Mouse (Mus musculus) liver, postnatal 0 days (tissue): ENCODE results near the gene Commd7. TPM values are rescaled to one million over a fixed set of nuclear protein-coding genes. Genes with fewer than 3 reads are reported as not detected.
A peak's percentile ranks its signal among the peaks of the same experiment; 100 is the strongest.

Experiments used
- ATAC-seq: fragments of 200-750 bp; cut with Nextera tagmentation; 2 replicates; pipeline ENCODE4 v1.8.0; 2017; ENCODE audit warnings: mild to moderate bottlenecking, moderate library complexity
- DNase-seq: peaks from one replicate; pipeline ENCODE4 v3.0.0-alpha.2; 2016
- H3K27ac ChIP-seq: fragments of 300-500 bp; sonication (generic); 2 replicates; pipeline ENCODE4 v1.5.1; 2014; ENCODE audit warnings: antibody characterized with exemption, moderate library complexity, mild to moderate bottlenecking, low read depth
- H3K27me3 ChIP-seq: fragments of 300-500 bp; sonication (generic); 2 replicates; pipeline ENCODE4 v1.6.1; 2014; ENCODE audit warnings: low read length, control low read depth, mixed read lengths; ENCODE audit not compliant: insufficient read depth
- H3K36me3 ChIP-seq: fragments of 300-500 bp; sonication (generic); replicated peaks from 2 replicates; pipeline ENCODE4 v1.6.1; 2014; ENCODE audit warnings: mild to moderate bottlenecking, control low read depth, low read length, moderate library complexity, mixed read lengths; ENCODE audit not compliant: insufficient read depth
- H3K4me1 ChIP-seq: fragments of 300-500 bp; sonication (generic); 2 replicates; pipeline ENCODE4 v1.6.1; 2014; ENCODE audit warnings: antibody characterized with exemption, mild to moderate bottlenecking, control low read depth; ENCODE audit not compliant: insufficient read depth
- H3K4me2 ChIP-seq: fragments of 300-500 bp; sonication (generic); 2 replicates; pipeline ENCODE4 v1.6.1; 2014; ENCODE audit warnings: low read depth, mild to moderate bottlenecking, low read length, moderate library complexity, mixed read lengths
- H3K4me3 ChIP-seq: fragments of 300-500 bp; sonication (generic); 2 replicates; pipeline ENCODE4 v1.5.1; 2014; ENCODE audit warnings: low read depth, low read length
- H3K9ac ChIP-seq: fragments of 300-500 bp; sonication (generic); replicated peaks from 2 replicates; pipeline ENCODE4 v1.6.1; 2014; ENCODE audit warnings: mild to moderate bottlenecking, moderate library complexity
- H3K9me3 ChIP-seq: fragments of 300-500 bp; sonication (generic); 2 replicates; pipeline ENCODE4 v1.6.1; 2016; ENCODE audit warnings: mild to moderate bottlenecking, control low read depth, low read length, mixed read lengths
- CTCF ChIP-seq: sonication (generic); IDR thresholded peaks from 2 replicates; pipeline ENCODE4 v1.5.1; 2016; ENCODE audit warnings: antibody characterized with exemption, low read depth
- EP300 ChIP-seq: IDR thresholded peaks from 2 replicates; pipeline ENCODE4 v1.6.1; 2016; ENCODE audit warnings: antibody characterized with exemption, low read depth, mild to moderate bottlenecking
- WGBS: fragments of 180-500 bp; shearing (Covaris S2); extraction: QIAGEN DNeasy Blood & Tissue Kit; methylation state at CpG from one replicate; pipeline ENCODE4 v1.1.7; 2014; ENCODE audit not compliant: insufficient replicate concordance; 5-methylcytosine and 5-hydroxymethylcytosine counted together
- polyA plus RNA-seq: library from polyadenylated mRNA; unstranded; fragments of >200 nt; fragmentation: Nextera tagmentation; extraction: Ambion mirVana; gene quantifications from 2 replicates; pipeline ENCODE4 v1.2.1, GENCODE M21; 2015

The Commd7 gene
- polyA plus RNA-seq, 1 experiment from 2014 or later: 32.9 TPM

- no peak overlapping the region for H3K4me3 ChIP-seq
- H3K9me3 ChIP-seq: no peaks in the 10 kb centered on the region
- DNase-seq (peak; percentile 71), ATAC-seq (peak; percentile 82)
- peak overlapping the region; percentile 70 for H3K27ac ChIP-seq
- H3K27me3 ChIP-seq: no peaks in the 10 kb centered on the region
- peak overlapping the region; percentile 17 for H3K9ac ChIP-seq
- peak; percentile 62 for TF ChIP-seq EP300
- TF ChIP-seq CTCF: no peak
- no peaks in the 10 kb centered on the region for H3K36me3 ChIP-seq
- peak overlapping the region; percentile 36 for H3K4me2 ChIP-seq
- WGBS: 38% methylated on average over 13 of the region's 13 CpGs
- peaks cover 37% of the 10 kb centered on the region for H3K4me1 ChIP-seq
Measured at GRCm38 (mm10) chr2:153607870-153608515, 24.6 kb downstream of the Commd7 start.

GRCm38 (mm10) chr2:153606421-153606820 is 26.2 kb downstream of the Commd7 start:
- peak; percentile 53 for TF ChIP-seq CTCF
- no peak for TF ChIP-seq EP300

GRCm38 (mm10) chr2:153603724-153604123 is 28.9 kb downstream of the Commd7 start:
- peaks cover 23% of the 10 kb centered on the region for H3K4me1 ChIP-seq
- no peak overlapping the region for H3K9ac ChIP-seq
- ATAC-seq (no peak), DNase-seq (no peak)
- TF ChIP-seq CTCF: peak; percentile 59
- TF ChIP-seq EP300: no peak
- no peaks in the 10 kb centered on the region for H3K27me3 ChIP-seq
- no peaks in the 10 kb centered on the region for H3K9me3 ChIP-seq
- no peaks in the 10 kb centered on the region for H3K36me3 ChIP-seq
- H3K4me2 ChIP-seq: no peak overlapping the region
- H3K4me3 ChIP-seq: no peak overlapping the region
- WGBS: 39% methylated on average over 4 of the region's 4 CpGs
- no peak overlapping the region for H3K27ac ChIP-seq

More at GRCm38 (mm10) chr2:153606421-153606820, 26.2 kb downstream of the Commd7 start:
- Histone ChIP-seq H3K4me3 (no peak overlapping the region), H3K4me2 (no peak overlapping the region), H3K9me3 (no peaks in the 10 kb centered on the region), H3K9ac (no peak overlapping the region), H3K36me3 (no peaks in the 10 kb centered on the region), H3K4me1 (peaks cover 37% of the 10 kb centered on the region), H3K27ac (no peak overlapping the region), H3K27me3 (no peaks in the 10 kb centered on the region)
- DNase-seq (no peak), ATAC-seq (no peak)
- 64% methylated on average over 3 of the region's 3 CpGs for WGBS

GRCm38 (mm10) chr2:153600667-153601648 is 31.6 kb downstream of the Commd7 start:
- H3K27ac ChIP-seq: 0 out of 2 replicates have a peak overlapping the region, but pooled peaks have one; percentile 13
- H3K4me3 ChIP-seq: no peak overlapping the region
- TF ChIP-seq EP300 (no peak), CTCF (no peak)
- 54% methylated on average over 15 of the region's 16 CpGs for whole genome bisulfite sequencing
- no peaks in the 10 kb centered on the region for H3K27me3 ChIP-seq
- ATAC-seq (peak; percentile 66), DNase-seq (peak; percentile 79)
- H3K9me3 ChIP-seq: no peaks in the 10 kb centered on the region
- no peak overlapping the region for H3K9ac ChIP-seq
- no peaks in the 10 kb centered on the region for H3K36me3 ChIP-seq
- H3K4me2 ChIP-seq: peak overlapping the region; percentile 36; the same call in 1 of the 2 replicates
- H3K4me1 ChIP-seq: peaks cover 7% of the 10 kb centered on the region

- Histone ChIP-seq H3K9ac (no peak overlapping the region), H3K4me2 (no peak overlapping the region), H3K4me3 (no peak overlapping the region), H3K27me3 (no peaks in the 10 kb centered on the region), H3K4me1 (peaks cover 7% of the 10 kb centered on the region), H3K27ac (0 out of 2 replicates have a peak overlapping the region, but pooled peaks have one; percentile 13), H3K36me3 (no peaks in the 10 kb centered on the region), H3K9me3 (no peaks in the 10 kb centered on the region)
- 73% methylated on average over 6 of the region's 6 CpGs for WGBS
- ATAC-seq (peak; percentile 49), DNase-seq (no peak)
- TF ChIP-seq EP300: no peak
- TF ChIP-seq CTCF: peak; percentile 68
Measured at GRCm38 (mm10) chr2:153600021-153600666, 32.4 kb downstream of the Commd7 start.
